Mouse (Mus musculus): ENCODE measurements at regions not wholly inside any gene's neighbourhood (a gene's known extent, or its start where the extent isn't known, plus 50 kb on each side); places are given as distances from the start of the nearest gene placed in this dataset.

DNA sequence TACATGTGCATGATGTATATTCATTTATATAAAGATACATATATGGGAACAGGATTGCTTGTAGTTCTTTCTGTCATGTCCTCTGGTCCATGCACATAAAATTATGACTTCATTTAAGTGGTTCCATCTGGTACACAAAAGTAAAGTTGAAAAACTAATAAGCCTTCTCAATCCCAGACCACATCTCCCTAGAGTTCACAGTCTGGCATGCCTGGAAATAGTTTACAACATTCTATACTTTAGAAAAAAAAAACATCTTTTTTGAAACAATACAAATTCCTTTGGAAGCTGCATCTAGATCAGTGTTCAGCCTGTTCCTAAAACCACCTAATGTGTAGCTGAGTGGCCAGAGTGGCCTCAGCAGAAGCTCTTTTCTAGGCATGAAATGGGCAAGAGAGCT is 578.2 kb upstream of the Marcks start:
- DNase-seq (ENCODE audit: low spot score in 2 of 2) = no peak

- no peak for DNase-seq (ENCODE audit: low spot score in 2 of 2)
These were observed 572.7 kb upstream of the Marcks start for GRCm38 (mm10) chr10:37711459-37711858.

DNA sequence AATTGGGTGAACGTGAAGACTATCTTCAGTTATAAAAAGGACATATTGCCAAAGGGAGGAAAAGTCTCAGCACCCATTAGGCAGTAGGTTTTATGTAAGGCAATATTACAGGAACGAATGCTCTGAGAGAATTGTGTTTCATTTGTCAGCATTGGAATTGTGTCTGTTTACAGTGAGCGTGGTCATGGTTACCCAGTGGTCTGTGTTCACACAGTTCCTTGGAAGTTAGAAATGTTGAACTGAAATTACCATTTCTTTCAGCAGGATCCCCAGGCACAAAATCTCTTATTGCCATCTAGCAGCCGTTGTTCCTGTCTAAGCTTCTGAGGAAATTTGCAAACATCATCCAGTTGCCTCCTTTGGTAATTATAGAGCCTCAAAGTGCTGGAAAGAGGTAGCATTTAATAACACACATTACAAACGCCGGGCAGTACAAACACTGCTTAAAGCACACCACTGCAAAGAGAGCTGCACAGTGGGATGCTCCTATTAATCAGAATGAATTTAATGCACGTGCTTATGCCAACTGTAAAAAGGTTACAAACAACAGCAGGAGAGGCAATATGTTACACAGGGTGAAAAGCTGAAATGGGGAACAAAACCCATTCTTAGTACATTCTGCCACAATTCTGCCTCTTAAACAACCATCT is 555.4 kb upstream of the Marcks start:
- no peak for DNase-seq (ENCODE audit: low spot score in 2 of 2)

- DNase-seq (ENCODE audit: low spot score in 2 of 2) = no peak
These were observed 554.1 kb upstream of the Marcks start for GRCm38 (mm10) chr10:37692851-37693250.

DNA sequence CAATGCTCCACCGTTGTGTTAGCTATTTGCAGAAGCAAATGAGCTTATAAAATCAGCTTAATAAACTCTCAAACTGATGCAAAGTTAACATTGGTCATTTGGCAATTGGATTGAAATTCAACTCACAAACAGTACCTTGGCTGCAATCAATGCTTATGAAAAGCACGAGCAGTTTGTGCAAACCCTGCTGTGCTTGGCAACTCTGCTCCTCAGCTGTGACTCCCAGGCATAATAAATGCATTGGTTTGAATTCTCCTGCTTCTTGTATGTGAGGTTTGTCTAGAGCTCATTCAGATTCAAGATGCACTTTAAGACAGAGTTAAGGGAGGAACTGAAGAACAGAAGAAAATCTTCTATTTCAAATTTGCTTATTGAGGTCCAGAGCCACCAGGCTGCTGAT is 553.2 kb upstream of the Marcks start:
- no peak for DNase-seq (ENCODE audit: low spot score in 2 of 2)

- no peak for DNase-seq (ENCODE audit: low spot score in 2 of 2)
These were observed 544.4 kb upstream of the Marcks start for GRCm38 (mm10) chr10:37683101-37683500.

GRCm38 (mm10) chr10:37680601-37681000 is 541.9 kb upstream of the Marcks start:
- DNase-seq (ENCODE audit: low spot score in 2 of 2) = no peak

DNA sequence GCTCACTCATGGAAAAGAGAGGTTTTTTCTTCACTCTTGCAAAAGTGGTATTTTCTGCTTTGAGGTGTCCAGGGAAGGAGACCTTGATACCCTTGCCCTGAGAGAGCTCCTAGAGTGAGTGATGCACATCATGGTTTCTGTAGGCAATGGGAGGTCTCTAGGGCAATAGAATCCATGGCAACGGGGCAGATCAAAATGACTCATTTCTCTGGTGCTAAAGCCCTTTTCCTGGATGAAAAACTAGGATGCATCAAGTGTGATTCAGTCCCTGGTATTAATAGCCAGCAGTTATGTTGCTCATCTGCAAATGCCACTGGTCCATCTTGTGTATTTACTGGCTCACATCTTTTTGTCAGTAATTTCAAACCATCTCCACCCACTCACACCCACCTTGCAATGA is 539.1 kb upstream of the Marcks start:
- DNase-seq (ENCODE audit: low spot score in 2 of 2) = no peak

DNA sequence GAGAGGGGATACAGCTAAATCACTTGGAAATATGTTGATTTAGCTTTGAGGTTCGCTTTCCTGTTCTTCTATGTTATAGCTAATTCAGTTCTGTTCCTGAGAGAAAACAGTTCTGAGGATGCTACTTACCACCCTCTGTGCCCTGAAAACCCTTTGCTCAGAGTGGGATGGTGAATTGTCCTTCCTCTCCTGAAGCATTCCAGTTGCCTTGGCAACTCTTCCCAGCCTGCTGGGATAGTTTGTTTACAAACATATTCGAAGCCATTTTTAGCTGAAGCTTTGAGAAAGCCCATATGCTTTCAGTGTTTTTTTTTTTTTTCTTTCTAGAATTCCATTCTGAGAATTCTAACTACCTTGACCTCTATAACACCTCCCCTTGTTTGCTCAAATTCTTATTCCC is 530.1 kb upstream of the Marcks start:
- no peak for DNase-seq (ENCODE audit: low spot score in 2 of 2)

DNA sequence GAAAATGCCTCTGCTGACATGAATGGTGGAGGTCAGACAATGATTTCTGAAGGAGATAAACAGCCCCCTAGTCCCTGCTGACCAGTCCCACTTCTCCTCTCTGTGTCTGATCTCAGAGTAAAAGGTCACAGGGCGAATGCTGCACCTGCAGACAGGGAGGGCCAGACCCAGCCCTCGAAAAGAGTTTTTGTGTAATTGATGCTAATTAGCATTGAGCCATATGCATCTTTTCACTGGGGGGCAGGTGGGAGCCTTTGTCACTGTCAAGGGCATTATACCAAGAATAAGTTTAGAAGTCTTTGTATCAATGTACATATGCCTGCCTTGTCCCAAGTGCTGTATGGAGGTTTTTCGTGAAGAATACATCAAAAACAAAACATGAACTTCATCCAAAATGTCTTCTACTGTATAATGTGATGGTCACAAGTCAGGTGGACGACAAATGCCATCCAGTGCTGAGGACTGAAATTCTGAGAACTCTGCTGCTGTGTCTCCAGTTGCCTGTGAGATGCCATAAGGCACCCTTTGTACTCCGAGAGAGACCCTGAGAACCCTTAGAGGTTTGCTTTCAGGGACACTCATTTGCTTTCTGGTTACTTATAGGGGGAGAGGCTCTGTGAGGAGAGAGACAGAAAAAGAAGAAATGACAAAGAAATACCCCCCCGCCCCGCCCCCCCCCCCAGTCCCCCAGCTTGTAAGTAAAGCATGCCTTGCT is 528.5 kb upstream of the Marcks start:
- DNase-seq (ENCODE audit: low spot score in 2 of 2) = no peak

- DNase-seq (ENCODE audit: low spot score in 2 of 2) = no peak
These were observed 527.8 kb upstream of the Marcks start for GRCm38 (mm10) chr10:37666535-37666934.

- DNase-seq (ENCODE audit: low spot score in 2 of 2) = no peak
These were observed 498.4 kb upstream of the Marcks start for GRCm38 (mm10) chr10:37637001-37637562.

DNA sequence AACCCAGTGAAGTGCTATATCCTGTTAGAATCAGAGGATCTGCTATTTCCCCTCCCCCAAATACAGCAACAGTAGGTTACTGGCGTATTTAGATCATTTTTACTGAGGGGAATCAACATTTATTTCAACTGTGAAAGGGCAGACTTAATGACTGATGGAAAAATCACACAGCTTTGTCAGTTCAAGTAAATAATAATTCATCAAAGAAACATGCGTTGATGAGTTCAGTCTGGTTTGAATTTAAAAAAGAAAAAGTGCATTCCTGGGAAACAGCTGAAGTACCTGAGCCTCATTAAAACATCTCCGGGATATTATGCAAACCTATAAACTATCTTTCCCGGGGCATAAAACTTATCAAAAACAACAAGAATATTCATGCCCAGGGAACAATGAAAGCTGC is 497.7 kb upstream of the Marcks start:
- no peak for DNase-seq (ENCODE audit: low spot score in 2 of 2)

- DNase-seq (ENCODE audit: low spot score in 2 of 2) = no peak
These were observed 491.7 kb upstream of the Marcks start for GRCm38 (mm10) chr10:37630403-37630802.

DNA sequence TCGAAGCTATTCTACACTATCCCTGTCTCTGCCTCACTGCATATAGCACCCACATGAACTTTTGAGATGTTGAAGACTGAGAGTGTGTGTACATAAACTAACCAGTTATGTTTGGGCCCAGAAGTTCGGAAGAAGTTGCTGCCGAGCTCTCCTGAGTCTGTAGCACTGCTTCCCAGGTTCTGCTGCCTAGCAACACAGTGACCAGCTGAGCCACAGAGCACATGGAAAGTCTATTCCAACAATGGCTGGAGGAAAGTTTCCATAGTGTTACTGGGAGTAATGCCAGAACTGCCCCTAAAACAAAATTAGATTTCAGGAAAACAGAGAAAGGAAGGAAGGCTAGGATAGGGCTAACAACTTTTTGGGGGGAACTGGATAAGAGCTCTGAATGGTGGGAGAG is 489.2 kb upstream of the Marcks start:
- no peak for DNase-seq (ENCODE audit: low spot score in 2 of 2)

GRCm38 (mm10) chr10:37626758-37627201 is 488.1 kb upstream of the Marcks start:
- DNase-seq (ENCODE audit: low spot score in 2 of 2) = no peak

DNA sequence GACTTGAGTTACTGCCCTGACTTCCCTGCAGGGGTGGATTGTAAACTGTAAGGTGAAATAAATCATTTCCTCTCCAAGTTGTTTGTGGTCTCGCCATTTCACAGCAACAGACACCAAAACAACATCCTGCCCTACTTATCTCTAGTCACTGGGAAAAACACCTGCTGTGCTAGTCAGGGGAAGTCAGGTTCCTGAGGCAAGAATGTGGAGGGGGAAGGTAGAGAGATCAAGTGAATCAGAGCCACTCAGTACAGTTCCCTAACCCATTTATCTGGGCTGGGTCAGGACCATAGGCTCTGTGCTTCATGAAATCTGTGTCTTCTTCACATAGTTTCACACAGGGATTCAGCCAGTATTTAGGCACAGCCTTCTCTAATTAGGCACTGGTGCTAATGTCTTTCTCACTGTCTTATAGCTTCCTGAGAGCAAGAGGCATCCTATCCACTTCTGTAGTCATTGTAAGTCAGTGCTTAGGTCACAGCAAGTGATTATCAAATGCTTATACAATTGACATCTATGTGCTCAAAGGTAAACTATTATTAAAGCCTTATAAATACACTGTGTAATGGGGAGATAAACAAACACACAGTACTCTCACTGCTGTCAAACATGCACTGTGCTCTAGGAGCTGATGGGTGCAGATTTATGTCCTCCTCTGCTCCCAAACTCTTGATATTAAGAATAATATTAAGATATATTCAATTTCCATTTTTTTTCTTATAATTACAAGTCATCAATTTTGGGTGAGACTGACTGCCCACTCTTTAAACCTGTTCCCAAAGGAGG is 487.4 kb upstream of the Marcks start:
- DNase-seq (ENCODE audit: low spot score in 2 of 2) = no peak

DNA sequence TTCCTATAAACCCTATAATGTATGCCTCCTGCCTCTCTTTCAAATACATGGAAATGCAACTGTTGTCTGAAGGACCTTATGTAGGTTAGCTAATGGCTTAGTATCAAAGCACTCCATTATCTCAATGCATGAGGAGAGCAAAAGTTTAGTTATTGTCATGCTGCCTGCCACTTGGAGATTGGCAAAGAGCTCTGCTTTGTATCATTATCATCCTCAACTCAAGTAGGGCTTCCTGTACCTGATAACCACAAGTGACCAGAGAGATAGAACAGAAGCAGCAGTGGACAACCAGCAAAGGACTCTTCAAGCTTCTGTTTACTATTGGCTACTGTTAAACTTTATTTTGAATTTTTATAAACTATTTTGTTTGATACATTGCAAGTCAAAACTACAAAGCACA is 484.3 kb upstream of the Marcks start:
- no peak for DNase-seq (ENCODE audit: low spot score in 2 of 2)

DNA sequence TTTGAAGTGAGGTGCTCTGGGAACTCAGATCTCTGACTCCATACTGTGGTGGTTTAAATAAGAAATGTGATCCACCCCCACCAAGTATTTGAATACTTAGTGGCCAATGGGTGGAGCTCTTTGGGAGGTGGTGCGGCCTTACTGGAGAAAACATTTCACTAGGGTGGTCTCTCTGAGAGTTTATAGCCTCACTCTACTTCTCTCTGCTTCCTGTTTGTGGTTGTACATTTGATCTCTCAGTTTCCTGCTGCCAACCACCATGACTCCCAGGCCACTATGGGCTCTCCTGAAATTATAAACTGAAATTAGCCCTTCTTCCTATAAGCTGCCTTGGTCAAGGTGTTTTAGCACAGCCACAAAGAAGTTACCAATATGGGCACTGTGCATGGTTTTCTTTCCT is 479.9 kb upstream of the Marcks start:
- no peak for DNase-seq (ENCODE audit: low spot score in 2 of 2)

DNA sequence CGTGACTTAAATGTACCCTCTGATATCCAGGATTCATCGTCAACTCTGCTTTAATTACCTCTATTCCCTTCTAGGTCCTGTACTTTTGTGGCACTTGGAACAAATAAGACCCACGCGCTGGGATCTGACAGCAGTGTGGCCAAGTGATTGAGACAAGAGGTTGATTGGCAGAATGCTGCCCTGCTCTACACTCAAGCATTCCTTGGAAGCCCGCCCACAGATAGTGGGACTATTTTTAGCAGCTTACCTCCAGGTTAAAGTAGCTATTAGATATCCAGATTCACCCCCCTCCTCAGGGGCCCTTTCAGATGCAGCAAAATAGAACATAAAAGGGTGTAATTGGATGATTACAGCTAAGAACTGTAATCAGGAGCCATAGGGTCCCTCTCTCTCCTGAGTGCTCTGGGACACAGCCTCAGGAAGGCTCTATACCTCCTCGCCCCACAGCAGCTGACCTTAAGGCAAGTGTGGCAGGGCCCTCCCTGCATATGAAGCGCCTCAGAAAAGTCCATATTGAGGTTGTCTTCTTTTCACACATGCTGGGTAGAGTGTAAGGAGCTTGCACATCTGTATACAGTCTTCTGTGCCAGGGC is 479.1 kb upstream of the Marcks start:
- no peak for DNase-seq (ENCODE audit: low spot score in 2 of 2)

GRCm38 (mm10) chr10:37615926-37616691 is 477.4 kb upstream of the Marcks start:
- no peak for DNase-seq (ENCODE audit: low spot score in 2 of 2)

All from right cerebral cortex, postnatal 36 days (tissue).